Mouse (Mus musculus): Measurements from ENCODE around the gene Olfr1099.

Olfr1099 gene

DNA sequence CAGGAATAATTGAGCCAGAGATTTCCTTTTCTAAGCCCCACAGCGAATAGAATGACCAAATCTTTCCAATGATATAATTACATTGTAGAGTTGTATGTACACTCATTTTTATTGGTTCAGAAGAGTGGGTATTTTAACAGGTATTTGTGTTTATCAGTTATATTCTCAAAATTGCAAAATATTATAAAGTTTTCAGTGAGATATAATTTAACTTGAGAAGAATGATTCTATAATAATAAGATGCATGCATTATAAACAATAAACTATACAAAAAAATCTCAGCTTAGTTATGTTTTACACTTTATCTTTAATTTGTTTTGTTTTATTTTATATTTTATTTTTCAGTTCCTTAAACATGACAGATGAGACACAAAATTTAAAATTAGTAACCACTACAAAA, at the start of gene Olfr1099:
TSS of gene Olfr1099 (minus strand) at position 101 of the 400 bp plus-strand sequence.
- DNase-seq (ENCODE audit: low spot score): no peak

DNA sequence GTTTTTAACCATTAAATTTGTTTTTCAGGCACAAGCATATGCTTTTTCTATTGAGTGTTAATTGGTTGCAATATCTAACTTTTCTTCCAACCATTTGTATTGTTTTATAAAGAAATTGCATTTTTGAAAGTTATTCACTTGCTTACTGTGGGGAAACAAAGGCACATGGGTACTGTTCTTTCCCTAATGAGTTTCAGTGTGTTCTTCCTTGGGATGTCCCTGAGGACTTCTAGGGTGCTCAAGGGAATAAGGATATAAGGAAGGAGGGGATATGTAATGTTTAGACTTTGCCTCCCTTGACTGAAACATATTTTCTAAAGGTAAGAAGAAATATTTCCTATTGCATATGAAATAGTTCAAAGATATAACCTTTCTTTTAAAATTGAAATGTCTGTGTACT, 37.6 kb upstream of the Olfr1099 start, which contains the start of gene Olfr1102:
TSS of gene Olfr1102 (plus strand) at position 301 of the 400 bp plus-strand sequence.
- no peak for DNase-seq (ENCODE audit: low spot score)

DNA sequence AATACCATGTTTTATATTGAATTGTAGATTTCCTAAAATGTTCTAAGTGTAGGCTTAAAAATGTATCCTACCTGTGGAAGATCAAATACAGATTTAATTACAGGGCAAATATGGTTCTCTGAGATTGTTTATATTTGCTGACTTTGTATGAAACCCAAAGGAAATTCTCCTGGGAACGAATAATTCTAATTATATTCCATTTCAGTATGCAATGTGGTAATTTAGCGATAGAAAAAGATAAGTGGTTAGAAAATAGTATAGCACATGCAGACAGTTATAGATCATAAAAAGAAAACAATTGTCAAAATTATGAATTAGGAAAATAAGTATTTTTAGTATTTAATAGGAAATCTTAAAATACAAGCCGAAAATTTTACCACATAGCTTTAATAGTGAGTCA, 30.6 kb upstream of the Olfr1099 start, which contains the start of gene Olfr1101:
TSS of gene Olfr1101 (minus strand) at position 101 of the 400 bp plus-strand sequence.
- no peak for DNase-seq (ENCODE audit: low spot score)

DNA sequence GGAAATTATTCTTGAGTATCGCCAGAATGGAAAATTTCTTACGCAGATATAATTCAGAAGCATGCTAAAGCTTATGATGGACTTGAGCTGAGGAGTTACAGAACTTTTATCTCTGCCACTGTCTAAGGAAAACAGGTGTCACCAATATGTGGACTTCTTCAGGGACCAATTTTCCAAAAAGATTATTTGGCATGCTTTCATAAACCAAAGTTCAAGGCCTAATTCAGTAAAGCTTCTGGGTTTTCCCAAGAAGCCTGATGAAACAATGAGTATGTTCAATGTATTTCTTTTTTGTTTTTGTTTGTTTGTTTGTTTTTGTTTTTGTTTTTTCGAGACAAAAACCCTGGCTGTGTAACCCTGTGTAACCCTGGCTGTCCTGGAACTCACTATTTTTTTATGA, 19.4 kb upstream of the Olfr1099 start, which contains the start of gene Olfr1100:
TSS of gene Olfr1100 (minus strand) at position 101 of the 400 bp plus-strand sequence.
- DNase-seq (ENCODE audit: low spot score): no peak

DNA sequence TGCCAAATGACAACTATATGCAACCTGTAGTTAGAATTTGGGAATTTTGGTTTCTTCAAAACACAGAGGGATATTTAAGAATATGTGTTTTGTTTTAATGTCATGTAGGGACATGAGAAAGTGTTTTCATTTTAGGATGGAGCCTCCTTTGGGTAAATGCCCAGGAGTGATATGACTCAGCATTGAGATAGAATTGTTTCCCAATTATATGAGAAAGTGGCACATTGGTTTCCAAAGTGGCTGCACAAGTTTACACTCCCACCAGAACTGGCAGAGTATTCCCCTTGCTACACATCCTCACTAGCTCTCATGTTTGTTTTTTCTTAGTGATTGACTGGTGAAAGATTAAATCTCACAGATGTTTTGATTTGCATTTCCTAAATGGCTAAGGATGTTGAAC, 33.9 kb downstream of the Olfr1099 start:
- no peak for DNase-seq (ENCODE audit: low spot score)

DNA sequence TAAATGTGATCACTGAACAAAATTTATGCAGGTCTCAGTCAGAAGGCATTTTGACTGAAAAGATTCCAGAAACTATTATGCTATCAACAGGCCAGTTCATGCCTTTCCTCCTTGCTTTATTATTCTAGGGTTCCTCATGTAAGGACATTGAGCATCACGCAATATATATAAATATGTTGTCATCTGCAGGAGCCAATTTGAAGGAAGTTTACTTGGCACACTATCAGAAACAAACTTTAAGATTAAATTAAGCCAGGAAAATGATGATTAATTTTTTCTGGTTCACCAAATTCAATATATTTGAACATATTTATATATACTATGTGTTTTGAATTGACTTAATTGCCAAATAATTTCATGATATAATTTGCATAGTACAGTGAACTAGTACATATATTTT, 36.0 kb downstream of the Olfr1099 start, which contains the start of gene Olfr1098:
TSS of gene Olfr1098 (minus strand) at position 101 of the 400 bp plus-strand sequence.
- DNase-seq (ENCODE audit: low spot score): no peak

DNA sequence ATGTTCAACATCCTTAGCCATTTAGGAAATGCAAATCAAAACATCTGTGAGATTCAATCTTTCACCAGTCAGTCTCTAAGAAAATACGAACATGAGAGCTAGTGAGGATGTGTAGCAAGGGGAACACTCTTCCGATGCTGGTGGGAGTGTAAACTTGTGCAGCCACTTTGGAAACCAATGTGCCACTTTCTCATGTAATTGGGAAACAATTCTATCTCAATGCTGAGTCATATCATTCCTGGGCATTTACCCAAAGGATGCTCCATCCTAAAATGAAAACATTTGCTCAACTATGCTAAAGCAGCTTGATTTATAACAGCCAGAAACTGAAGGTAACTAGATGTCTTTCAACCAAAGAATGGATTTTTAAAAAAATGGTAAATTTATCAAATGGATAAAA, 54.8 kb downstream of the Olfr1099 start:
- no peak for DNase-seq (ENCODE audit: low spot score)

All from c-Kit-positive CD71-positive TER-119-positive erythroid progenitor cells, embryonic 14.5 days (primary cell).